Mouse (Mus musculus) CD8-positive naive resting alpha-beta T cell, adult 57 days (primary cell): ENCODE measurements around the gene Xrn2. TPM values are rescaled to one million over a fixed set of nuclear protein-coding genes. Genes with fewer than 3 reads are reported as not detected.

ENCODE experiments used
- total RNA-seq: library from RNA; stranded (reverse); gene quantifications from one replicate; pipeline ENCODE4 v1.2.4, GENCODE M21; 2023

The Xrn2 gene
- total RNA-seq = 252 TPM

GRCm38 (mm10) chr2:147012623-147013184 lies at the start of gene Xrn2:
Xrn2 (plus strand) TSS chr2:147012996.

GRCm38 (mm10) chr2:147085072-147085870 lies 72.5 kb downstream of the Xrn2 start, which contains the start of gene Nkx2-4:
Nkx2-4 (minus strand) TSS chr2:147085445.

Other genes with a start within 250 kb of the Xrn2 start
- gene Kiz, start 157.1 kb upstream of the Xrn2 start, total RNA-seq = 27.1 TPM
- not detected for gene Nkx2-4, start 72.4 kb downstream of the Xrn2 start, total RNA-seq
- gene Nkx2-2, start 181.2 kb downstream of the Xrn2 start, total RNA-seq = not detected